Mouse (Mus musculus) urinary bladder, postnatal 25 days (tissue): ENCODE measurements at regions not wholly inside any gene's neighbourhood (a gene's known extent, or its start where the extent isn't known, plus 50 kb on each side); places are given as distances from the start of the nearest gene placed in this dataset.

Experiments used
- DNase-seq: peaks from one replicate; pipeline ENCODE4 v3.0.0; 2022; ENCODE audit warnings: low spot score

GRCm38 (mm10) chr13:31248996-31249395 is 275.0 kb downstream of the Gm5447 start:
- DNase-seq, result no peak

GRCm38 (mm10) chr13:31249525-31249924 is 275.5 kb downstream of the Gm5447 start:
- DNase-seq, result no peak

- DNase-seq, result no peak
Measured at GRCm38 (mm10) chr13:31254016-31254415, 280.0 kb downstream of the Gm5447 start.

- DNase-seq, result no peak
Measured at GRCm38 (mm10) chr13:31254744-31255143, 280.7 kb downstream of the Gm5447 start.

- DNase-seq, result no peak
Measured at GRCm38 (mm10) chr13:31255506-31255905, 281.5 kb downstream of the Gm5447 start.

- no peak for DNase-seq
Measured at GRCm38 (mm10) chr13:31267865-31268264, 288.1 kb upstream of the Foxq1 start.

- DNase-seq, result no peak
Measured at GRCm38 (mm10) chr13:31276005-31276644, 279.8 kb upstream of the Foxq1 start.

GRCm38 (mm10) chr13:31290630-31291029 is 265.3 kb upstream of the Foxq1 start:
- DNase-seq, result no peak

GRCm38 (mm10) chr13:31292584-31293387 is 263.1 kb upstream of the Foxq1 start:
- no peak for DNase-seq

- DNase-seq, result no peak
Measured at GRCm38 (mm10) chr13:31294011-31294410, 261.9 kb upstream of the Foxq1 start.

GRCm38 (mm10) chr13:31303194-31303593 is 252.7 kb upstream of the Foxq1 start:
- no peak for DNase-seq

- no peak for DNase-seq
Measured at GRCm38 (mm10) chr13:31304286-31304865, 251.6 kb upstream of the Foxq1 start.

- DNase-seq, result no peak
Measured at GRCm38 (mm10) chr13:31309083-31309621, 246.8 kb upstream of the Foxq1 start.

- no peak for DNase-seq
Measured at GRCm38 (mm10) chr13:31312772-31313171, 243.2 kb upstream of the Foxq1 start.

- no peak for DNase-seq
Measured at GRCm38 (mm10) chr13:31313821-31314220, 242.1 kb upstream of the Foxq1 start.

- DNase-seq, result no peak
Measured at GRCm38 (mm10) chr13:31317066-31317465, 238.9 kb upstream of the Foxq1 start.

GRCm38 (mm10) chr13:31318008-31318407 is 237.9 kb upstream of the Foxq1 start:
- no peak for DNase-seq

GRCm38 (mm10) chr13:31321411-31321810 is 234.5 kb upstream of the Foxq1 start:
- no peak for DNase-seq

- DNase-seq, result no peak
Measured at GRCm38 (mm10) chr13:31326269-31326851, 229.6 kb upstream of the Foxq1 start.

- DNase-seq, result peak; percentile 62
Measured at GRCm38 (mm10) chr13:31327511-31327951, 228.4 kb upstream of the Foxq1 start.

GRCm38 (mm10) chr13:31328756-31329155 is 227.2 kb upstream of the Foxq1 start:
- DNase-seq, result no peak

GRCm38 (mm10) chr13:31330731-31331130 is 225.2 kb upstream of the Foxq1 start:
- DNase-seq, result no peak
